Comparison of ENCODE assay signal across 11 mouse cellular contexts in genomic region chr4:135230661-135231060, GRCm38 (mm10). TPM values are rescaled to one million over a fixed set of nuclear protein-coding genes. Genes with fewer than 3 reads are reported as not detected.
DNase-seq lines count a peak whose midpoint lies in the region; ATAC-seq and TF ChIP-seq lines count a peak whose summit lies in the region.
"Had no signal": no experiment of that assay in that cellular context is flagged by ENCODE, and none has a peak within 500 bp of the region (broad histone marks: within the 10 kb centered on the region; RNA-seq: fewer than 3 reads in every experiment).

No protein-coding gene starts in this region.

- in situ Hi-C loops in CH12.LX (cut with MboI; ENCODE audit: low pct_ligation_motif_present, low pct_unique_long_range_greater_than_20kb, low sequenced_read_pairs), result no loop called here

- no peak for ATAC-seq in hindbrain, embryonic 15.5 days (ENCODE audit: low FRiP score, low read depth)
- no peak; the same call in 1 of the 2 replicates for ATAC-seq in forebrain, embryonic 16.5 days
- ATAC-seq in erythroblast, adult 5-6 weeks (replicated peaks; ENCODE audit: low FRiP score, poor library complexity, severe bottlenecking), result no peak

- DNase-seq in cerebellum, adult 11-12 months, result peak; percentile 4
- no peak for DNase-seq in cerebellum, postnatal 4 days (ENCODE audit: low spot score in 2 of 2)
- DNase-seq in hindbrain, embryonic 10.5 days (ENCODE audit: low spot score), result no peak
- no peak for DNase-seq in CH12.LX (ENCODE audit: extremely low read depth)
- DNase-seq in adrenal gland, adult 8-10 months, result no peak
- DNase-seq: gastrocnemius, postnatal 36 days; liver; lung, postnatal 36 days had no signal

- H3K27ac ChIP-seq in hindbrain, embryonic 15.5 days (replicated peaks), result 0 out of 2 replicates have a peak overlapping the region, but pooled peaks have one; percentile 23
- no peak overlapping the region for H3K27ac ChIP-seq in hindbrain, embryonic 10.5 days
- H3K27ac ChIP-seq in CH12.LX (ENCODE audit: insufficient read depth, low read depth), result peak overlapping the region; percentile 24; the same call in 1 of the 2 replicates
- H3K27ac ChIP-seq in forebrain, embryonic 16.5 days (ENCODE audit: low read length), result 0 out of 2 replicates have a peak overlapping the region, but pooled peaks have one; percentile 43

- H3K4me1 ChIP-seq in hindbrain, embryonic 15.5 days (replicated peaks), result peaks cover 12% of the 10 kb centered on the region; the same call in 1 of the 2 replicates
- H3K4me1 ChIP-seq in hindbrain, embryonic 10.5 days (replicated peaks), result no peaks in the 10 kb centered on the region
- H3K4me1 ChIP-seq in CH12.LX (ENCODE audit: control insufficient read depth in 1 of 2, insufficient read depth in 2 of 2), result peaks cover 14 to 80% of the 10 kb centered on the region in 2 experiments
- peaks cover 21% of the 10 kb centered on the region for H3K4me1 ChIP-seq in forebrain, embryonic 16.5 days (replicated peaks; ENCODE audit: control insufficient read depth, insufficient read depth, low read length)

- no peaks in the 10 kb centered on the region for H3K9me3 ChIP-seq in hindbrain, embryonic 15.5 days
- H3K9me3 ChIP-seq in hindbrain, embryonic 10.5 days, result no peaks in the 10 kb centered on the region
- H3K9me3 ChIP-seq in CH12.LX (replicated peaks; ENCODE audit: low read length), result no peaks in the 10 kb centered on the region
- H3K9me3 ChIP-seq in forebrain, embryonic 16.5 days (ENCODE audit: control insufficient read depth, low read length), result no peaks in the 10 kb centered on the region

- H3K9ac ChIP-seq in hindbrain, embryonic 15.5 days, result no peak overlapping the region
- H3K9ac ChIP-seq in CH12.LX (ENCODE audit: insufficient read depth, low read depth), result no peak overlapping the region
- no peak overlapping the region for H3K9ac ChIP-seq in forebrain, embryonic 16.5 days (replicated peaks; ENCODE audit: low read depth, low read length)

- TF ChIP-seq CTCF in CH12.LX (conservative IDR thresholded peaks at IDR 0.05 in 1 of 2, IDR thresholded peaks at IDR 0.05 in 1 of 2; ENCODE audit: low read depth in 2 of 2, low read length in 2 of 2), result no peak

- peaks cover 86% of the 10 kb centered on the region for H3K79me2 ChIP-seq in CH12.LX (replicated peaks; ENCODE audit: control insufficient read depth, extremely low read depth, insufficient read depth, poor library complexity, severe bottlenecking)

- WGBS in hindbrain, embryonic 15.5 days, result 56% methylated on average over 5 of the region's 5 CpGs
- WGBS in hindbrain, embryonic 10.5 days, result 81% methylated on average over 5 of the region's 5 CpGs
- WGBS in forebrain, embryonic 16.5 days, result 42% methylated on average over 5 of the region's 5 CpGs

- no peak for TF ChIP-seq RAD21 in CH12.LX (IDR thresholded peaks at IDR 0.05; ENCODE audit: low read depth, low read length)

- TF ChIP-seq POLR2A in CH12.LX (IDR thresholded peaks at IDR 0.05; ENCODE audit: low read depth, low read length), result no peak

- H3K36me3 ChIP-seq in hindbrain, embryonic 15.5 days, result no peaks in the 10 kb centered on the region
- peaks cover 51% of the 10 kb centered on the region for H3K36me3 ChIP-seq in hindbrain, embryonic 10.5 days
- H3K36me3 ChIP-seq in CH12.LX (replicated peaks in 1 of 2; ENCODE audit: control insufficient read depth in 1 of 2, insufficient read depth in 1 of 2, low read length in 1 of 2), result peaks cover 30 to 51% of the 10 kb centered on the region in 2 experiments
- H3K36me3 ChIP-seq in forebrain, embryonic 16.5 days (ENCODE audit: control insufficient read depth, insufficient read depth), result no peaks in the 10 kb centered on the region

- no peaks in the 10 kb centered on the region for H3K27me3 ChIP-seq in hindbrain, embryonic 15.5 days
- H3K27me3 ChIP-seq in hindbrain, embryonic 10.5 days (ENCODE audit: insufficient read depth, poor library complexity, severe bottlenecking), result no peaks in the 10 kb centered on the region
- no peaks in the 10 kb centered on the region for H3K27me3 ChIP-seq in CH12.LX (replicated peaks)
- no peaks in the 10 kb centered on the region for H3K27me3 ChIP-seq in forebrain, embryonic 16.5 days (replicated peaks; ENCODE audit: control insufficient read depth, insufficient read depth, low read length)

- dilution Hi-C loops in CH12.LX (cut with MboI; ENCODE audit: extremely low pct_ligation_motif_present, extremely low pct_unique_long_range_greater_than_20kb, low sequenced_read_pairs), result no loop called here

- H3K4me2 ChIP-seq in hindbrain, embryonic 15.5 days, result no peak overlapping the region
- no peak overlapping the region for H3K4me2 ChIP-seq in CH12.LX (ENCODE audit: insufficient read depth, low read depth, poor library complexity, severe bottlenecking)
- H3K4me2 ChIP-seq in forebrain, embryonic 16.5 days (ENCODE audit: low read length), result no peak overlapping the region

- TF ChIP-seq EP300 in CH12.LX (IDR thresholded peaks at IDR 0.05; ENCODE audit: low read length), result no peak

- H3K4me3 ChIP-seq in hindbrain, embryonic 15.5 days, result no peak overlapping the region
- H3K4me3 ChIP-seq in hindbrain, embryonic 10.5 days, result no peak overlapping the region
- H3K4me3 ChIP-seq in CH12.LX (replicated peaks in 1 of 3; ENCODE audit: low read depth in 2 of 3, low read length in 2 of 3, poor library complexity in 1 of 3), result no peak overlapping the region
- H3K4me3 ChIP-seq in forebrain, embryonic 16.5 days (replicated peaks; ENCODE audit: low read length), result no peak overlapping the region

TF ChIP-seq in CH12.LX, 34 proteins besides CTCF, POLR2A, EP300 and RAD21:
- TF ChIP-seq BHLHE40 (IDR thresholded peaks at IDR 0.05; ENCODE audit: low read depth, low read length), result no peak
- TF ChIP-seq ZKSCAN1 (IDR thresholded peaks at IDR 0.05; ENCODE audit: borderline replicate concordance, low read depth, low read length), result no peak
- no peak for TF ChIP-seq IRF4 (IDR thresholded peaks at IDR 0.05; ENCODE audit: low read depth, low read length)
- no peak for TF ChIP-seq MAFK (IDR thresholded peaks at IDR 0.05; ENCODE audit: insufficient replicate concordance, low read length)
- TF ChIP-seq POLR2AphosphoS2 (IDR thresholded peaks at IDR 0.05; ENCODE audit: low read depth, low read length), result no peak
- no peak for TF ChIP-seq E2F4 (IDR thresholded peaks at IDR 0.05; ENCODE audit: insufficient replicate concordance, low read depth, low read length)

RNA-seq across cellular contexts. Expression of gene Clic4, which starts 42.0 kb away (rescaled TPM):
- 67.1 and 73.3 TPM in 2 replicates for polyA plus RNA-seq in hindbrain, embryonic 15.5 days (2015; fragmentation: Nextera tagmentation; extraction: Ambion mirVana)
- 184 and 220 TPM in 2 replicates for polyA plus RNA-seq in hindbrain, embryonic 10.5 days (2016; fragmentation: Nextera tagmentation; extraction: Ambion mirVana)
- total RNA-seq in CH12.LX (2012; rRNA removed), result 124 and 154 TPM in 2 replicates
- total RNA-seq in CH12.LX (2014; rRNA removed), result 182 and 199 TPM in 2 replicates
- polyA plus RNA-seq in CH12.LX (2012; ENCODE audit: insufficient read length, low read depth), result 198 and 214 TPM in 2 replicates
- 97.8 and 125 TPM in 2 replicates for polyA plus RNA-seq in forebrain, embryonic 16.5 days (2015; fragmentation: Nextera tagmentation; extraction: Ambion mirVana)
- 24.6 and 29.9 TPM in 2 replicates for total RNA-seq in erythroblast, adult 5-6 weeks (2015; ENCODE audit: low replicate concordance)
- total RNA-seq in erythroblast, adult 5-6 weeks (2017; ENCODE audit: low replicate concordance), result 35.4 and 44.6 TPM in 2 replicates
- total RNA-seq in adrenal gland, adult 8-10 months (2022), result 10 to 100 TPM; 59.8 to 89.0 (median 74.4) TPM
